Mouse (Mus musculus) heart, postnatal 25 days (tissue): ENCODE data around the gene Mmgt1. TPM values are rescaled to one million over a fixed set of nuclear protein-coding genes. Genes with fewer than 3 reads are reported as not detected.

ENCODE experiments used
- DNase-seq: peaks from one replicate; pipeline ENCODE4 v3.0.0; 2022; ENCODE audit warnings: low spot score
- intact Hi-C: fragments of 180-260 bp; cut with DNase I; formaldehyde crosslinking; loops from one replicate; pipeline ENCODE4 v1.15.1; 2025
- microRNA-seq: library from miRNA; unstranded; fragments of <30 nt; microRNA quantifications from one replicate; pipeline ENCODE4 v1.2.0, GENCODE M21; 2022
- total RNA-seq, 2 experiments: library from RNA; stranded (reverse); gene quantifications; 2 replicates each; pipeline ENCODE4 v1.2.3; 2021

The Mmgt1 gene
- 10 to 100 TPM; 29.9 to 33.3 TPM for total RNA-seq

DNA sequence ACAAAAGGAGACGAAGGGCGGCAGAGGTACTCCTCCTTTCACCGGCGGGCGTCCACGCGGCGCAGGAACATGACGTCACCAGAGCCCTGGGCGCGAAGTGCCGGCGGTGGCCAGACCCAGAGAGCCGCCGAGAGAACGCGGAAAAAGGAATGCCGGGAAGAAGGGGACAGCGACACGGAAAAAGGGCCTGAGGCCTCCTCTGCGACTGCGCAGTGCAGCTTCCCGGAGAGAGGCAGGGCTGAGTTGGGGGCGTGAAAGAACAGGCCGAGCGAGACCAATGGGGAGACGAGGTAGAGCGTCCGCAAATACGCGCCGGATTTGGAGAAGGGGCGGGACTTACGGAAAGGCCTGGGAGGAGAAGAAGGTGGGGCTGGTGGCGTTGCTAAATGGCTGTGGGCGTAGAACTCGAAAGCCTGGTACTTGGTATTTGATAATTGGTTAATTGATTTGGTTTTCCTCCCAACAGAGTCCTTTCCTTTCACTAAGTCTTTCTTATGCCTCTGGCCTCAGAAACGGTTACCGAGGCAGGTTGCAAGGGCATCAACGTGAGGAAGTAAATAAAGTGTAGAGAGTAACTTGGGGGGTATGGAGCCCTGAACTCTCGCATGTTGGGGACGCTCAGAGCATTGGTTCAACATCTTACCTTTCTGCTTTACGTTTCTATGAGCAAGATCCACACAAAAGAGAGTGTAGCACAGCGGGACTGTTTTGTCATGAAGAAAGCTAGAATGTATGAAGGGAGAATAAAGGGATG lies at the start of gene Mmgt1:
Gene Mmgt1 (minus strand): TSS at position 183 of the 754 bp plus-strand sequence.
- intact Hi-C loops: loop anchor here (10.0 kb wide), 1 partner anchor 457 kb away; the partner anchor contains the start of gene Htatsf1
- peak; percentile 91 for DNase-seq

DNA sequence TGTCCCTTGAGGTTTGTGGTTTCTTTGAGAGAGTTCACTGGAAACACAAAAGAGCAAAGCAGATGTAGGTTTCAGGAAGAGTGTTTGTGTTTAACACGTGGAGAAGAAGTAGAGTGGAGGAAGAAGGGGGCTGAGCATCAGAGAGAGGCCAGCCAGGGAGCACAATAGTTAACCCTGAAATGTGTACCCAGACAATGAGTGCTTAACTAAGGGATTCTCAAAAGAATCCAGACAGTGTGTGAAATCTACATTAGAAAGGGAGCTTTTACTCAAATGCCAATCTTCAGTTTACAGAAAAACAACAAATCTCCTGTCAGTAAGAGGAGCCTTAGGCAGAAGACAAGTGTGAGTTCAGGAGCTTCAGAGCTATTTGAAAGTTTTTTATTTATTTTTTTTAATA lies 42.2 kb upstream of the Mmgt1 start:
- DNase-seq: no peak
- intact Hi-C loops: no loop called here

DNA sequence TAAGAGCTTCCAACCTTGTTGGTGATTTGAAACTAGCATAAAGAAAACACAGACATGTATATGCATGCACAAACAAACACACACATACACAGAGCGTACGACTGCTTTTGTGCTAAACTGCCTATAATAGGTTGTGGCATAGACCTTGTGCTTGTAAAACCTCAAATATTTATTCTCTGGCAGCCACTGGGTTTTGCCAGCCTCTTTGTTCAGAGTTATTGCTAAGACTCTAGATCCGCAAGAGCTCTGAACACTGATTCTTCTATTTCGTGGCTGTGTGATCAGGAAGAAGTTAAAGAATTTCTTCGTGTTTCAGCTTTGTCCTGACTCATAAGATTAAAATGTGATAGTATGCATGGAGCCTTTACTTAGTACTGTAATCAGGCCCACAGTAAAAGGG lies 38.3 kb upstream of the Mmgt1 start:
- intact Hi-C loops: no loop called here
- no peak for DNase-seq

DNA sequence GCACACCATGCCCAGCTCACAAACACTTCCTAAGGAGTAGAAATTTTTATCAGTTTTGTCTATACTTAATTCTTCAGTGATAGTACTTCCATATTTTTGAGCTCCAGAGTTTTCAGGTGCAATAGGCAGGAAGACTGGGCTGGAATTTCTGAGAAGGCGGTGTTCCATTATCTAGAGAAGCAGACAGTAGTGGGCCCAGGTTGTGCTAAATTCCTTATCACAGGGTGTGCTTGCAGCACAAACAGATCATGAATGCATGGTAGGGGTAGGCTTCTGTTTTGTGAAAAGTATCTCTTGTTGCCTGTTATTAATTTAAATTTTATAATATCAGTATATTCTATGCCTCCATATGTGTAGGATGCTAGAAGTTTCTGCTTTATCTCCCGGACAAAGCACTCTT lies 17.4 kb upstream of the Mmgt1 start:
- no peak for DNase-seq
- intact Hi-C loops: no loop called here

DNA sequence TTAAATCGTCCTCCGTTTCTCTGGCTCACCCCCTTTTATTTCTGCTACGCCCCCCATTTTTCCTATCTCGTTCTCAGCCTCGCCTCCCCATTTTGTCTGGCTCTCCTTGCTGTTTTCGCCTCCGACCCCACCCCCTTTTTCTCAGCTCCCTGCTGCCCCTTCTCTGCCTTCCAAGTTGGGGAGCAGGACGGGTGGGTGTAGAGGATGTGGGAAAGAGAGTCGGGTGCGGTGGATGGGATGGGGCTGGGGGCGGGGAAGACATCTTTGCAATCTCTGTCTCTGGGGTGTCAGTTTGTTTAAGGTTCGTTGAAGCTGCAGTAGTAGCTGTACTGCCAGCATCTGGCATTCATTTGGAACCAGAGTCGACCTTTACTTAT lies 12.4 kb upstream of the Mmgt1 start:
- DNase-seq: no peak
- intact Hi-C loops: no loop called here

DNA sequence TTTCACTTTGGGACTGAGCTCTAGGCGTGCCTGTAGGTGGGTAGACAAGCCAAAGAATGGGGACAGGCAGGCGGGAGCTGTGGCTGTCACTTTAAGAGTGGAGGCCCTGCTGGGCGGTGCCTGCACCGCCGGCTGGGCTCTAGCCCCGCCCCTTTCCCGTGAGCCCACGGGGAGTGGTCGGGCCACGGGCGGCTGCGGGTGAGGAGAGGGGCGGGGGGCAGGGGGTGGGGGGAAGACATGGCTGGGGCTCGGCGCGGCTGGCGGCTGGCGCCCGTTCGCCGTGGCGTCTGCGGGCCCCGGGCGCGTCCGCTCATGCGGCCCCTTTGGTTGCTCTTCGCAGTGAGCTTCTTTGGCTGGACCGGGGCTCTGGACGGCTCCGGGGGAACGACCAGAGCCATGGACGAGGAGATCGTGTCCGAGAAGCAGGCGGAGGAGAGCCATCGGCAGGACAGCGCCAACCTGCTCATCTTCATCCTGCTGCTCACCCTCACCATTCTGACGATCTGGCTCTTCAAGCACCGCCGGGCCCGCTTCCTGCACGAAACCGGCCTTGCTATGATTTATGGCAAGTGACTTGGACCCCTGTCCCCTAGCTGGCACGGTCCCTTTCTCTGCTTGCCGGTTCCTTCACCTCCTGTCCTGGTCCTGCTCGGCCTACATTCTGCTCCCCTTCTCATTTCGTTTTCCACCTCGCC lies 11.9 kb upstream of the Mmgt1 start, which contains the start of gene Slc9a6:
Gene Slc9a6 (plus strand): TSS at position 135 of the 695 bp plus-strand sequence.
- peak; percentile 48 for DNase-seq
- intact Hi-C loops: no loop called here

DNA sequence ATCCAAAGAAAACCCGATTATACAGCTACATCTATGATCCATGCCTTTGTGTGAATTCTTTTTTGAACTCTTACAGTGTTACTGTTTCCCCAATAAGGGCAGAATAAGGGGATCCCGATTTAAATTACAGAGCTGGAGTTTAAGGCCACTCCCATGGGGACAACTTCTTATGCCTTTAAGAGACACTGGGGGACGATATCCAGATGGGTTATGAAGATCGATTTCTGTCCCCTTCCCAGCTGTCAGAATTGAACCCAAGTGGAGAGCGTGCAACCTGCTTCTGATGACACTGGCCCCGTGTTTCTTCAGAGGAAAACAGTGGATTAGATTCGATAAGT lies 11.4 kb upstream of the Mmgt1 start:
- no peak for DNase-seq
- intact Hi-C loops: no loop called here

DNA sequence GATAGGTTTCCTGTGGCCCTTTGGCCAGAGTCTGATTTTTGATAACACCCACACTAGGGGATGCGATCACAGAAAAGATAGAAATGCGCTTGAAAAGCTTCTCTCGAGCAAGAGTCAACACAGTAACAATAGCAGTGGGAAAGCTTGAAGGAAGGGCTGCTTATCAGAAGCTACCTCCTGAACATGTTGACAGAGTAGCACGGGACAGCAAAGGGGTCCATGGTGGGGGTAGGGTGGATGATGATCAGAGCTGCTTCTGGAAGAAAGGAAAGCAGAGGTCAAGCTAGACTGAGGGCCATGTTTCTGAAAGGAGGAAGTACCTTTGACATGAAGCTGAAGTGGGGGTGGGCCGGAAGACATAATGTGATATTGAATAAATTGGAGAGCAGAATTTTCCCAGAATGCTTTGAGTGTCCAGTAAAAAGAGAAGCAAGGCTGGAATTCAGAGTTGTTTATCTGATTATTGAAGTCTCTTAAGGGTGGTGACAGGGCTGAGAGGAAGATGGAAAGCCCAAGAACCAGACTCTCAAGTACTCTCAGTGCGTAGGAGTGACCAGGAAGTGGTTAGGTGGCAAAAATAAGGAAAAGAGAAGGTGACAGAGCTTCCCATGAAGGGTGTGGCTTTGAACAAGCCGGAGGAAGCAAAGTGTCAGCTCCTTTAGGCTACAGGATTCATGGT lies 9.3 kb upstream of the Mmgt1 start:
- DNase-seq: no peak
- intact Hi-C loops: no loop called here

DNA sequence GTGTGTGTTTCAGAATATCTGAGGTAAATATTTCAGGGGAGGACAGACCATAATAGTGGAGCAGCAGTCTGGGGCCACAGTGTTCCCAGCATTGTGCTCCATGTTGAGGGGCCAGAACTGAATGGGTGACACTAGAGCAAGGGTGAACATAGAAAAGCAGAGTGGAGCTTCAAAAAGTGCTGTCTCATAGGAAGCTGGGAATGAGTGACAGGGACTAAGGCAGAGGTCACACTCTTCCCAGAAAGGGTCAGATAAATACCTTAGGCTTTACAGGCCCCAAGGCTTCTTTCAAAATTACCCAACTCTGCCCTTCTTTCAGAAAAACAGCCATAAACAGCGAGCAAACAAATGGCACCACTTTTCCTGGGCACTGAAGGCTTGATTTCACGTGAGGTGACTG lies 8.7 kb upstream of the Mmgt1 start:
- intact Hi-C loops: no loop called here
- no peak for DNase-seq

DNA sequence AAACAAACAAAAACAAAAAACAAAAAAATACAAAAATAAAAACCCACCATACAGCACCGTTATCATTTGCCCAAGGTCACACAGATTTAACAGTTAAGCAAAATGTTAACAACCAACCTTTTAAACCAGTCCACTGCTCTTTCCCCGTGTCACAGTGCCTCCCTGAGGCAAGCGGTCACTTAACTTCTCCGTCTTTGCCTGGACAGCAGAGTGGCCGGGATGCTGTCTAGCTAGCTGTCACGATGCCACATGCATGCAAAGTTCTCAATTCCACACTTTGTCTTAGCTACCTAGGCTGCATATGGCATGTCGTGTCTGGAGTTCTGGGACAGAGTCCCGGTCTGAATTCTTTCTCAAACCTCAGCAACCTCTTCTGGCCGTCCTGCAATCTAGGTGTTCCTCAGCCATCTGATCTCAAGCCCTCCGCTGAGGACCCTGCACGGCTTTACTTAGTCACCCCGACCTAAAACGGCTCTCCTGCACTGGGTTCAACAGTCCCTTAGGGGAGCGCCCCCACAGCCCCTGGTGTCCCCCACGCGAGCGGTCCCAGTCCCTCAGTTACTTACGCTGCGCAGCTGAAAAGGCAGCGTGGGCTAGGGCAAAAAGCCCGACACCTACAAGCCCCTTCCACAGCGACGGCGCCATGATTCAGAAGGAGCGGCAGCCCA lies 516 bp downstream of the Mmgt1 start:
- intact Hi-C loops: loop anchor here (10.0 kb wide), 1 partner anchor 457 kb away; the partner anchor contains the start of gene Htatsf1

DNA sequence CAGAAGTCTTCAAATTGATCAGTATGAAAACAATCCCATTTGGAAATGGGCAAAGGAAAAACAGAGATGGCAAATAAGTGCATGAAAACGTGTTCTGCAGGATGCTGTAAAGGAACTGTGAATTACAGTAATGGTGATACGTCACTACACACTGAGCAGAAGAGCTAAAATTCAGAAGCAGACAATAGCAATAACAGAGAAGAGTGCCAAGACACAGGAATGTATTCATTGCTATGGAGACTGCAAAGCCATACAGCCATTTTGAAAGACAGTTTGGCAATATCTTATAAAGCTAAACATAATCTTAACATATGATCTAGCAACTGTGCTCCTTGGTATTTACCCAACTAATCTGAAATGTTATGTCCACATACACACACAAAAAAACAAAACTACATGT lies 19.7 kb downstream of the Mmgt1 start:
- intact Hi-C loops: no loop called here
- DNase-seq: no peak

More for the DNA sequence above, 516 bp downstream of the Mmgt1 start:
- no peak for DNase-seq

DNA sequence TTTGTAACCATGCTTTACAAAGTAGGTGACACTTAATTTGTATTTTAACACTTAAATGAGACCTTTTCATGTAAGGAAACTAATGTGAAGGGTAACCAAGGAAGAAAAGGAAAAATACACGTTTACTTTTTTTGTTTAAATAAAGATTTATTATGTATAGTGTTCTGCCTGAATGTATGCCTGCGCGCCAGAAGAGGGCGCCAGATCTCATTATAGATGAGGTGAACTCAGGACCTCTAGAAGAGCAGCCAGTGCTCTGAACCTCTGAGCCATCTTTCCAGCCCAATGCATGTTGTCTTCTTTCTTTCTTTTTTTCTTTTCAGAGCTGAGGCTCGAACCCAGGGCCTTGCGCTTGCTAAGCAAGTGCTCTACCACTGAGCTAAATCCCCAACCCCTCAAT lies 25.4 kb downstream of the Mmgt1 start:
- no peak for DNase-seq
- intact Hi-C loops: loop anchor here (5.0 kb wide), 1 partner anchor 265 kb away; no protein-coding TSS in a partner anchor

DNA sequence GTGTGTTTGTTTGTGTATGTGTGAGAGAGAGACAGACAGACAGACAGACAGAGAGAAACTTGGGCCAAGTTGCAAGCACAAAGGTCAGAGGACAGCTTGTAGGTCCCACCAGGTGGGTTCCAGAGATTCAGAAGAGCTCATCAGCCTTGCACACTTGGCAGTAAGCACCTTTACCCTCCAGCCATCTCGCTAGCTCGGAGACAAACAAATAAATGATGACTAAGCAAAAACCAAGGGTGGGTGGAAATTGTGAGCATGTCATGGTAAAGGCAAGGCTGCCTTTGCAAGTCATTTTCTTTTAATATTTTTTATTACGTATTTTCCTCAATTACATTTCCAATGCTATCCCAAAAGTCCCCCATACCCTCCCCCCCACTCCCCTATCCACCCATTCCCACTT lies 44.3 kb downstream of the Mmgt1 start:
- intact Hi-C loops: no loop called here
- DNase-seq: no peak

DNA sequence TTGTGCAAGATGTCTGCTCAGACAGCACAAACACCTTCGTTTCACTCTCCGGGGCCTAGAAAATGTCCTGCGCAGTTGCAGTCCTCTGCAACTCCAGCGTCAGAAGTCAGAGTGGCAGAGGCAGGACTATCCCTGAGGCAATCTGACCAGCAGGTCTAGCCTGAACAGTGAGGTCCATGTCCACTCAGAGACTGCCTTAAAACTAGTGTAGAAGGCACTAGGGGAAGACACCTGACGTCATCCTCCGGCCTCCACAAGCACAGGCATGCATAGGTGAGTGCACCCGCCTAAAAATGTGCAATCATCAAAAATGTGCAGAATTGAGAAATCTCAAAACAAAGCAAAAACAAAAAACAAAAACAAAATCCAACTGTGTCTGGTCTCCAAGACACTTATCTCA lies 48.4 kb downstream of the Mmgt1 start, which contains the start of gene Gm648:
Gene Gm648 (minus strand): TSS at position 101 of the 400 bp plus-strand sequence.
- intact Hi-C loops: no loop called here
- no peak for DNase-seq

DNA sequence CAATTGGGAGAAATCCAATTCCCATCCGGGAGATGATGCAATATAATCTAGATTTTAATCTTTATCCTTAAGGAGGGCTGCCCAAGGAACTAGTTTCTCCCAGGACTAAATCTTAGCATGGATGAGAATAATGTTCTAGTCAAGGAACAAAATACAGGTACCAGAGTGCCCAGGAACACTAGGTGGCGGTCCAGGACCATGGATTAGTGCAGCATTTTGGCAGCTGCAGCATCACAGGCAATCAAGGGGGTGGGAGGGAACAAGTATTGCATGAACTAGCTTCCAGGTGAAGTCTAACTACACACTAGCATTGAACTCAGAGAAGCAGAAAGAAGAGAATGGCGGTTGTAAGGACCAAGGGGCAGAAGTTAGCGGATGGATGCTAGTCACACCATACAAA lies 60.7 kb downstream of the Mmgt1 start:
- no peak for DNase-seq

More for the DNA sequence above, 60.7 kb downstream of the Mmgt1 start:
- intact Hi-C loops: no loop called here

Small RNAs within 50 kb of the gene (microRNA-seq; reads per million reads assigned to microRNA genes)
- gene Mir5116: 1.4 reads per million

Other genes starting within 250 kb of the Mmgt1 start
- under 1 TPM; 0.16 to 0.34 TPM for gene Smim10l2a, start 223.5 kb downstream of the Mmgt1 start, total RNA-seq
- 1 to 10 TPM in 1 of 2 experiments, not detected in 1; 2.3 TPM for gene Gm2174, start 150.1 kb downstream of the Mmgt1 start, total RNA-seq
- gene Ints6l, start 143.2 kb downstream of the Mmgt1 start, total RNA-seq: 1 to 10 TPM; 6.3 to 6.6 TPM
- not detected for gene Gm10477, start 73.3 kb downstream of the Mmgt1 start, total RNA-seq
- gene Gm648, start 48.5 kb downstream of the Mmgt1 start, total RNA-seq: not detected
- gene Slc9a6, start 11.7 kb upstream of the Mmgt1 start, total RNA-seq: 10 to 100 TPM; 20.7 to 23.0 TPM
- 100 to 1,000 TPM; 114 to 123 TPM for gene Fhl1, start 133.7 kb upstream of the Mmgt1 start, total RNA-seq
- under 1 TPM; 0.50 to 0.73 TPM for gene Map7d3, start 224.3 kb upstream of the Mmgt1 start, total RNA-seq